Mouse (Mus musculus): ENCODE results near the gene Ano6. TPM values are rescaled to one million over a fixed set of nuclear protein-coding genes. Genes with fewer than 3 reads are reported as not detected.

Gene Ano6
- polyA plus RNA-seq, 1 experiment from 2014 or later: 30.0 TPM

Small RNAs within 50 kb of the gene (microRNA-seq; reads per million reads assigned to microRNA genes)
- not detected for gene Gm25070

Other genes starting within 250 kb of the Ano6 start
- 3.2 and 3.6 TPM in 2 replicates for gene Dbx2, start 134.9 kb upstream of the Ano6 start, polyA plus RNA-seq (2016; fragmentation: Nextera tagmentation; extraction: Ambion mirVana)